Mouse (Mus musculus) heart, postnatal 0 days (tissue): Measurements from ENCODE around the gene Selenoh.

Experiments used
- CTCF ChIP-seq: IDR thresholded peaks from 2 replicates; pipeline ENCODE4 v1.5.1; 2016; ENCODE audit warnings: antibody characterized with exemption, control low read depth, low read depth
- EP300 ChIP-seq: IDR thresholded peaks from 2 replicates; pipeline ENCODE4 v1.6.1; 2016; ENCODE audit warnings: antibody characterized with exemption, low read depth

- no peak for TF ChIP-seq CTCF
- no peak for TF ChIP-seq EP300
Observed at GRCm38 (mm10) chr2:84704329-84704728, 33.8 kb upstream of the Selenoh start.
